In the genomic region with DNA sequence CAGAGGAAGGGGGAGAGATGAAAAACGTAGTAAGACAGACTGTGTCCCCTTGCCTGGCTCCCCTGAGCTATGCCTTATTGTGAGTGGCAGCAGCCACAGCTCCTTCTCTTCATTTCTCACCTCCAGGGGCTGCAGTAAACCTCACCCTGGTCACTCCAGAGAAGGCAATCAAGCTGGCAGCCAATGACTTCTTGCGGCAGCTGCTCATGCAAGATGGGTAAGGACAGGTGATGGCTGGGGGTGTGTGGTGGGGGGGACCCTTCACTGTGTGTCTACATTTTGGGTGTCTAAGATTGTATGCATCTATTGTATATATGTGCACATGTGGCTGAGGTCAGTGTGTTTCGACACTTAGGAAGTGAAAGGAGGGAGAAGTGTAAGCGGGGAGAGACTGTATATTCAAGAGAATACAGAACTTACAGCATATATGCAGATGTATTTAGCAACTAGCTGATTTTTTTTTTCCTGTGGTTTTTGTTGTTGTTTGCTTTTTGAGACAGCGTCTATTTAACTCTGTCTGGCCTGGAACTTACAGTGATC, we compare ENCODE assay signal across 22 mouse cellular contexts. TPM values are rescaled to one million over a fixed set of nuclear protein-coding genes. Genes with fewer than 3 reads are reported as not detected.
A peak's percentile ranks its signal among the peaks of the same experiment; 100 is the strongest.
DNase-seq lines count a peak whose midpoint lies in the region; ATAC-seq and TF ChIP-seq lines count a peak whose summit lies in the region.
"Had no signal": no experiment of that assay in that cellular context is flagged by ENCODE, and none has a peak within 500 bp of the region (broad histone marks: within the 10 kb centered on the region; RNA-seq: fewer than 3 reads in every experiment).

No protein-coding gene starts in this region.

- H3K36me3 ChIP-seq in heart, embryonic 11.5 days (ENCODE audit: control insufficient read depth, insufficient read depth, low read length), result no peaks in the 10 kb centered on the region; the same call in 1 of the 2 replicates

- no peaks in the 10 kb centered on the region for H3K9me3 ChIP-seq in heart, embryonic 11.5 days (replicated peaks; ENCODE audit: control insufficient read depth, low read length)
- H3K9me3 ChIP-seq: embryonic facial prominence, embryonic 12.5 days; forebrain, embryonic 12.5 days; heart, embryonic 10.5 days; heart, embryonic 15.5 days; hindbrain, embryonic 13.5 days had no signal

- no peak for ATAC-seq in heart, embryonic 11.5 days (replicated peaks; ENCODE audit: insufficient number of reproducible peaks, low FRiP score, low TSS enrichment)
- ATAC-seq in megakaryocyte, adult 5-6 weeks (ENCODE audit: poor library complexity, severe bottlenecking), result peak; percentile 74
- ATAC-seq: forebrain, embryonic 16.5 days; hindbrain, postnatal 0 days; Patski had no signal

- 83% methylated on average over 5 of the region's 5 CpGs for WGBS in heart, embryonic 11.5 days (ENCODE audit: insufficient replicate concordance)

- H3K4me3 ChIP-seq in heart, embryonic 11.5 days (ENCODE audit: low read depth, low read length), result no peak overlapping the region
- no peak overlapping the region for H3K4me3 ChIP-seq in bone marrow macrophage, adult 2 months (ENCODE audit: insufficient read depth, low read length)
- H3K4me3 ChIP-seq: embryonic facial prominence, embryonic 12.5 days; forebrain, embryonic 12.5 days; heart, embryonic 10.5 days; heart, embryonic 15.5 days; hindbrain, embryonic 13.5 days had no signal

- no peak for DNase-seq in heart, adult 8-10 months (ENCODE audit: low spot score)
- DNase-seq in spleen, postnatal 4 days (ENCODE audit: low spot score in 2 of 2), result no peak
- no peak for DNase-seq in left cerebral cortex, postnatal 14 days (ENCODE audit: low spot score in 2 of 2)
- DNase-seq in gastrocnemius, postnatal 25 days, result no peak
- DNase-seq: adrenal gland, postnatal 25 days; cerebellum, adult 2 months; cerebellum, postnatal 10 days; gastrocnemius, postnatal 10 days; heart, postnatal 14 days had no signal

- 0 out of 2 replicates have a peak overlapping the region, but pooled peaks have one; percentile 22 for H3K9ac ChIP-seq in heart, embryonic 11.5 days (ENCODE audit: low read depth, low read length)
- H3K9ac ChIP-seq: embryonic facial prominence, embryonic 12.5 days; forebrain, embryonic 12.5 days; heart, embryonic 15.5 days; hindbrain, embryonic 13.5 days had no signal

- TF ChIP-seq POLR2A in bone marrow macrophage, adult 2 months (IDR thresholded peaks at IDR 0.05; ENCODE audit: borderline replicate concordance, low read depth, low read length), result no peak

- peaks cover 4% of the 10 kb centered on the region for H3K4me1 ChIP-seq in heart, embryonic 11.5 days (ENCODE audit: control insufficient read depth, insufficient read depth, low read length)
- peaks cover 66% of the 10 kb centered on the region for H3K4me1 ChIP-seq in bone marrow macrophage, adult 2 months (ENCODE audit: control insufficient read depth, insufficient read depth, low read length)
- H3K4me1 ChIP-seq: embryonic facial prominence, embryonic 12.5 days; heart, embryonic 15.5 days had no signal

- intact Hi-C loops in left cerebral cortex, postnatal 14 days (cut with DNase I), result no loop called here

- no peak for TF ChIP-seq CTCF in bone marrow macrophage, adult 2 months (IDR thresholded peaks at IDR 0.05; ENCODE audit: low read depth, low read length)

- H3K4me2 ChIP-seq in heart, embryonic 11.5 days, result no peak overlapping the region
- H3K4me2 ChIP-seq: embryonic facial prominence, embryonic 12.5 days; forebrain, embryonic 12.5 days; heart, embryonic 15.5 days; hindbrain, embryonic 13.5 days had no signal

- H3K27me3 ChIP-seq in heart, embryonic 11.5 days (ENCODE audit: control insufficient read depth, insufficient read depth, low read length), result no peaks in the 10 kb centered on the region
- H3K27me3 ChIP-seq: CH12.LX; embryonic facial prominence, embryonic 12.5 days; forebrain, embryonic 12.5 days; heart, embryonic 15.5 days; hindbrain, embryonic 13.5 days; Patski had no signal

- H3K27ac ChIP-seq in heart, embryonic 11.5 days (ENCODE audit: low read depth, low read length), result no peak overlapping the region
- peak overlapping the region; percentile 83 for H3K27ac ChIP-seq in bone marrow macrophage, adult 2 months (ENCODE audit: insufficient read depth, low read depth, low read length)
- H3K27ac ChIP-seq: embryonic facial prominence, embryonic 12.5 days; forebrain, embryonic 12.5 days; heart, embryonic 10.5 days; heart, embryonic 15.5 days; hindbrain, embryonic 13.5 days; hindbrain, postnatal 0 days had no signal

RNA-seq across cellular contexts. Expression of gene Slc25a18, which starts 14.8 kb away (rescaled TPM):
- 0.13 TPM in 1 of 2 replicates, not detected in the other for polyA plus RNA-seq in heart, embryonic 11.5 days (2014; fragmentation: Nextera tagmentation; extraction: Ambion mirVana)
- under 1 TPM in 2 of 4 experiments, not detected in 2; 0.14 to 0.34 TPM for total RNA-seq in heart, adult 8-10 months (2022)
- 0.28 TPM in 1 of 2 replicates, not detected in the other for polyA plus RNA-seq in bone marrow macrophage, adult 2 months (2012; ENCODE audit: insufficient read depth, insufficient read length, missing spikeins)
- not detected in 2 replicates for total RNA-seq in megakaryocyte, adult 5-6 weeks (2015)
- 0.22 TPM in 1 of 2 replicates, not detected in the other for total RNA-seq in megakaryocyte, adult 5-6 weeks (2017)
- total RNA-seq in left cerebral cortex, postnatal 14 days (2021), result 10 to 100 TPM; 46.9 to 50.1 TPM
- under 1 TPM in 1 of 2 experiments, not detected in 1; 0.13 TPM for total RNA-seq in gastrocnemius, postnatal 25 days (2021)
- total RNA-seq: hematopoietic stem cell, adult 5-6 weeks had no signal

RNA-seq across cellular contexts. Expression of gene Atp6v1e1, which starts 34.5 kb away (rescaled TPM):
- polyA plus RNA-seq in heart, embryonic 11.5 days (2014; fragmentation: Nextera tagmentation; extraction: Ambion mirVana), result 153 and 155 TPM in 2 replicates
- 100 to 1,000 TPM; 170 to 181 (median 173) TPM for total RNA-seq in heart, adult 8-10 months (2022)
- 283 and 322 TPM in 2 replicates for polyA plus RNA-seq in bone marrow macrophage, adult 2 months (2012; ENCODE audit: insufficient read depth, insufficient read length, missing spikeins)
- total RNA-seq in megakaryocyte, adult 5-6 weeks (2015), result 199 and 215 TPM in 2 replicates
- total RNA-seq in megakaryocyte, adult 5-6 weeks (2017), result 199 and 203 TPM in 2 replicates
- total RNA-seq in left cerebral cortex, postnatal 14 days (2021), result 100 to 1,000 TPM; 515 to 524 TPM
- 100 to 1,000 TPM; 114 to 127 TPM for total RNA-seq in gastrocnemius, postnatal 25 days (2021)

RNA-seq across cellular contexts. Expression of gene Bcl2l13, which starts 47.9 kb away (rescaled TPM):
- polyA plus RNA-seq in heart, embryonic 11.5 days (2014; fragmentation: Nextera tagmentation; extraction: Ambion mirVana), result 26.5 and 33.8 TPM in 2 replicates
- 10 to 100 TPM; 73.8 to 84.5 (median 80.6) TPM for total RNA-seq in heart, adult 8-10 months (2022)
- polyA plus RNA-seq in bone marrow macrophage, adult 2 months (2012; ENCODE audit: insufficient read depth, insufficient read length, missing spikeins), result 10.7 and 13.5 TPM in 2 replicates
- total RNA-seq in megakaryocyte, adult 5-6 weeks (2015), result 12.3 and 14.6 TPM in 2 replicates
- total RNA-seq in megakaryocyte, adult 5-6 weeks (2017), result 16.3 and 24.5 TPM in 2 replicates
- 10 to 100 TPM; 41.8 to 44.5 TPM for total RNA-seq in left cerebral cortex, postnatal 14 days (2021)
- total RNA-seq in gastrocnemius, postnatal 25 days (2021), result 10 to 100 TPM; 63.9 to 64.8 TPM

Comparison
In these comparisons a context has a peak if more than half of its experiments do, and no peak if none do; other contexts are left out.
1. RNA of gene Slc25a18, which starts 14.8 kb away (total RNA-seq): 46.9 to 50.1 TPM in left cerebral cortex, postnatal 14 days; 0.22 TPM in megakaryocyte, adult 5-6 weeks, 0.14 to 0.34 TPM in heart, adult 8-10 months and 0.13 TPM in gastrocnemius, postnatal 25 days; every median in the first group is over 10 times any median in the second.